Mouse (Mus musculus): ENCODE results near the gene 1700093K21Rik. TPM values are rescaled to one million over a fixed set of nuclear protein-coding genes. Genes with fewer than 3 reads are reported as not detected.

Gene 1700093K21Rik
- not detected for polyA plus RNA-seq (2014; fragmentation: Illumina TruSeq; extraction: RNeasy Lipid Tissue Mini Kit (QIAGEN cat#74804); ENCODE audit: low read depth, low replicate concordance)

GRCm38 (mm10) chr11:23520473-23521205 is at the start of gene 1700093K21Rik:
Gene 1700093K21Rik (minus strand): TSS chr11:23521155.

GRCm38 (mm10) chr11:23497718-23498509 is 23.0 kb downstream of the 1700093K21Rik start, which contains the start of gene Ahsa2:
Gene Ahsa2 (minus strand): TSS chr11:23498030.

Other genes with a start within 250 kb of the 1700093K21Rik start
- 127 TPM for gene Usp34, start 214.3 kb downstream of the 1700093K21Rik start, polyA plus RNA-seq (2014; fragmentation: Illumina TruSeq; extraction: RNeasy Lipid Tissue Mini Kit (QIAGEN cat#74804); ENCODE audit: low read depth, low replicate concordance)
- 50.4 TPM for gene Ahsa2, start 23.1 kb downstream of the 1700093K21Rik start, polyA plus RNA-seq (2014; fragmentation: Illumina TruSeq; extraction: RNeasy Lipid Tissue Mini Kit (QIAGEN cat#74804); ENCODE audit: low read depth, low replicate concordance)
- 40.1 TPM for gene 0610010F05Rik, start 112.5 kb upstream of the 1700093K21Rik start, polyA plus RNA-seq (2014; fragmentation: Illumina TruSeq; extraction: RNeasy Lipid Tissue Mini Kit (QIAGEN cat#74804); ENCODE audit: low read depth, low replicate concordance)
- gene Pus10, start 144.5 kb upstream of the 1700093K21Rik start, polyA plus RNA-seq (2014; fragmentation: Illumina TruSeq; extraction: RNeasy Lipid Tissue Mini Kit (QIAGEN cat#74804); ENCODE audit: low read depth, low replicate concordance) = 39.4 TPM
- gene Pex13, start 144.8 kb upstream of the 1700093K21Rik start, polyA plus RNA-seq (2014; fragmentation: Illumina TruSeq; extraction: RNeasy Lipid Tissue Mini Kit (QIAGEN cat#74804); ENCODE audit: low read depth, low replicate concordance) = 69.4 TPM
- 2.7 TPM for gene Rel, start 249.8 kb upstream of the 1700093K21Rik start, polyA plus RNA-seq (2014; fragmentation: Illumina TruSeq; extraction: RNeasy Lipid Tissue Mini Kit (QIAGEN cat#74804); ENCODE audit: low read depth, low replicate concordance)

Measured in kidney, adult 10 weeks (tissue).